Mouse (Mus musculus) embryonic fibroblast, embryonic 13.5 days (primary cell): ENCODE measurements around the gene Lce1c.

Source experiments
- CTCF ChIP-seq: IDR thresholded peaks from 2 replicates; pipeline ENCODE4 v1.5.1; 2011; ENCODE audit warnings: mild to moderate bottlenecking, control low read depth, low read length, moderate library complexity, borderline replicate concordance; ENCODE audit not compliant: insufficient read depth
- POLR2A ChIP-seq: IDR thresholded peaks from 2 replicates; pipeline ENCODE4 v1.6.1; 2011; ENCODE audit warnings: low read depth, mild to moderate bottlenecking, control low read depth, low read length, moderate library complexity

DNA sequence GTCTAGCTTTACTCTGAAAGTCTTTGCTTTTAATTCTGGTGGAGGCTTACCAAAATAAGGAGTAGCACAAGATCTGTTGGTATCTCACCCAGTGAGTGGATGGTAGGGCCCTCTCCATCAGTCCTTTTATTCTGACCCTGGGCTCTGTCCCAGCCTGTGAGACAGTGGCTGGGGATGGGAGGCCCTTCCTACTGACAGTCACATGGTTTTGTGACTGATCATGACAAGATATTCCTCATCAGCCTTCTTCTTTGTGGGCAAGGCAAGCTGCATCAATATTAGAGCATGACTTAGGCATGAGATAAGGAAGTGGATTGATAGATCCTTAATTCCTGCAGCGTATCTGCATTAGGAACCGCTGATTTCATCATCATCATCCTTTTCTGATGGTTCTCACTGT lies 29.9 kb downstream of the Lce1c start, which contains the start of gene Lce1e:
- TF ChIP-seq CTCF (no peak), POLR2A (no peak)
